Mouse (Mus musculus) neural tube, embryonic 14.5 days (tissue): ENCODE data around the gene Bmp8a. TPM values are rescaled to one million over a fixed set of nuclear protein-coding genes. Genes with fewer than 3 reads are reported as not detected.

Source experiments
- ATAC-seq: fragments of 200-750 bp; cut with Nextera tagmentation; 2 replicates; pipeline ENCODE4 v1.8.0; 2017; ENCODE audit warnings: low read depth, mild to moderate bottlenecking, moderate TSS enrichment, moderate library complexity
- H3K27ac ChIP-seq: fragments of 300-500 bp; sonication (generic); 2 replicates; pipeline ENCODE4 v1.5.1; 2014; ENCODE audit warnings: low read depth, mild to moderate bottlenecking, control low read depth, low read length, moderate library complexity, mixed read lengths
- H3K27me3 ChIP-seq: fragments of 300-500 bp; sonication (generic); 2 replicates; pipeline ENCODE4 v1.6.1; 2014; ENCODE audit warnings: low read length; ENCODE audit not compliant: control insufficient read depth, insufficient read depth
- H3K36me3 ChIP-seq: fragments of 300-500 bp; sonication (generic); 2 replicates; pipeline ENCODE4 v1.6.1; 2014; ENCODE audit warnings: low read length, mixed read lengths; ENCODE audit not compliant: control insufficient read depth, insufficient read depth
- H3K4me1 ChIP-seq: fragments of 300-500 bp; sonication (generic); 2 replicates; pipeline ENCODE4 v1.6.1; 2014; ENCODE audit warnings: low read length; ENCODE audit not compliant: control insufficient read depth, insufficient read depth
- H3K4me2 ChIP-seq: fragments of 300-500 bp; sonication (generic); 2 replicates; pipeline ENCODE4 v1.6.1; 2014; ENCODE audit warnings: mild to moderate bottlenecking, low read depth, low read length, control low read depth
- H3K4me3 ChIP-seq: fragments of 300-500 bp; sonication (generic); 2 replicates; pipeline ENCODE4 v1.5.1; 2014; ENCODE audit warnings: low read depth, low read length, control low read depth, mixed read lengths
- H3K9ac ChIP-seq: fragments of 300-500 bp; sonication (generic); replicated peaks from 2 replicates; pipeline ENCODE4 v1.6.1; 2014; ENCODE audit warnings: low read depth, mild to moderate bottlenecking, control low read depth, low read length, mixed read lengths
- H3K9me3 ChIP-seq: fragments of 300-500 bp; sonication (generic); 2 replicates; pipeline ENCODE4 v1.6.1; 2016; ENCODE audit warnings: low read length; ENCODE audit not compliant: control insufficient read depth
- WGBS: fragments of 180-500 bp; shearing (Covaris S2); extraction: QIAGEN DNeasy Blood & Tissue Kit; methylation state at CpG from one replicate; pipeline ENCODE4 v1.1.7; 2014; 5-methylcytosine and 5-hydroxymethylcytosine counted together
- polyA plus RNA-seq: library from polyadenylated mRNA; unstranded; fragments of >200 nt; fragmentation: Nextera tagmentation; extraction: Ambion mirVana; gene quantifications from 2 replicates; pipeline ENCODE4 v1.2.1, GENCODE M21; 2014

Bmp8a gene
- polyA plus RNA-seq, 1 experiment from 2014 or later, result 0.35 TPM

GRCm38 (mm10) chr4:123360771-123361170, 17.7 kb upstream of the Bmp8a start:
- Histone ChIP-seq H3K27ac (no peak overlapping the region), H3K9ac (no peak overlapping the region), H3K9me3 (no peaks in the 10 kb centered on the region), H3K4me3 (no peak overlapping the region), H3K36me3 (peaks cover 70% of the 10 kb centered on the region), H3K4me1 (no peaks in the 10 kb centered on the region), H3K27me3 (no peaks in the 10 kb centered on the region), H3K4me2 (no peak overlapping the region)
- ATAC-seq, result no peak
- WGBS, result 95% methylated on average over 12 of the region's 12 CpGs

GRCm38 (mm10) chr4:123358613-123359012, 15.6 kb upstream of the Bmp8a start:
- ATAC-seq, result no peak
- no peaks in the 10 kb centered on the region for H3K9me3 ChIP-seq
- peaks cover 70% of the 10 kb centered on the region for H3K36me3 ChIP-seq
- 93% methylated on average over 7 of the region's 7 CpGs for WGBS
- no peak overlapping the region for H3K4me3 ChIP-seq
- H3K9ac ChIP-seq, result no peak overlapping the region
- H3K27me3 ChIP-seq, result no peaks in the 10 kb centered on the region
- no peaks in the 10 kb centered on the region for H3K4me1 ChIP-seq
- H3K4me2 ChIP-seq, result no peak overlapping the region
- H3K27ac ChIP-seq, result no peak overlapping the region

GRCm38 (mm10) chr4:123355941-123356340, 12.9 kb upstream of the Bmp8a start:
- H3K27me3 ChIP-seq, result no peaks in the 10 kb centered on the region
- no peak overlapping the region for H3K9ac ChIP-seq
- H3K27ac ChIP-seq, result no peak overlapping the region
- no peak overlapping the region for H3K4me3 ChIP-seq
- H3K9me3 ChIP-seq, result no peaks in the 10 kb centered on the region
- peaks cover 68% of the 10 kb centered on the region for H3K36me3 ChIP-seq
- WGBS, result 90% methylated on average over 8 of the region's 8 CpGs
- H3K4me2 ChIP-seq, result no peak overlapping the region
- no peak for ATAC-seq
- no peaks in the 10 kb centered on the region for H3K4me1 ChIP-seq

GRCm38 (mm10) chr4:123353271-123353877, 10.3 kb upstream of the Bmp8a start:
- Histone ChIP-seq H3K36me3 (peaks cover 70% of the 10 kb centered on the region), H3K4me2 (no peak overlapping the region), H3K27me3 (no peaks in the 10 kb centered on the region), H3K4me1 (no peaks in the 10 kb centered on the region), H3K27ac (no peak overlapping the region), H3K4me3 (no peak overlapping the region), H3K9me3 (no peaks in the 10 kb centered on the region), H3K9ac (no peak overlapping the region)
- ATAC-seq, result no peak
- 92% methylated on average over 10 of the region's 10 CpGs for WGBS

- ATAC-seq, result no peak
- peaks cover 12% of the 10 kb centered on the region; the same call in 1 of the 2 replicates for H3K4me1 ChIP-seq
- peak overlapping the region; percentile 71 for H3K4me2 ChIP-seq
- H3K4me3 ChIP-seq, result peak overlapping the region; percentile 40; the same call in 1 of the 2 replicates
- H3K36me3 ChIP-seq, result peaks cover 9% of the 10 kb centered on the region; the same call in 1 of the 2 replicates
- H3K27me3 ChIP-seq, result peaks cover 30% of the 10 kb centered on the region
- H3K27ac ChIP-seq, result no peak overlapping the region
- 7% methylated on average over 6 of the region's 6 CpGs for WGBS
- H3K9ac ChIP-seq, result no peak overlapping the region
- no peaks in the 10 kb centered on the region for H3K9me3 ChIP-seq
Measured at GRCm38 (mm10) chr4:123343471-123343789, 378 bp upstream of the Bmp8a start.

GRCm38 (mm10) chr4:123342091-123342641, 886 bp downstream of the Bmp8a start:
- peak; percentile 39 for ATAC-seq
- H3K4me1 ChIP-seq, result peaks cover 12% of the 10 kb centered on the region; the same call in 1 of the 2 replicates
- H3K4me2 ChIP-seq, result peak overlapping the region; percentile 71
- H3K27ac ChIP-seq, result no peak overlapping the region
- 2% methylated on average over 34 of the region's 43 CpGs for WGBS
- H3K4me3 ChIP-seq, result peak overlapping the region; percentile 40
- peak overlapping the region; percentile 22; the same call in 1 of the 2 replicates for H3K9ac ChIP-seq
- H3K36me3 ChIP-seq, result peaks cover 2% of the 10 kb centered on the region; the same call in 1 of the 2 replicates
- H3K9me3 ChIP-seq, result no peaks in the 10 kb centered on the region
- peaks cover 30% of the 10 kb centered on the region for H3K27me3 ChIP-seq

- no peaks in the 10 kb centered on the region for H3K36me3 ChIP-seq
- no peak overlapping the region for H3K4me2 ChIP-seq
- H3K4me3 ChIP-seq, result no peak overlapping the region
- ATAC-seq, result no peak
- H3K4me1 ChIP-seq, result peaks cover 12% of the 10 kb centered on the region; the same call in 1 of the 2 replicates
- no peak overlapping the region for H3K9ac ChIP-seq
- H3K9me3 ChIP-seq, result no peaks in the 10 kb centered on the region
- WGBS, result 75% methylated on average over 5 of the region's 5 CpGs
- H3K27ac ChIP-seq, result no peak overlapping the region
- H3K27me3 ChIP-seq, result peaks cover 30% of the 10 kb centered on the region
Measured at GRCm38 (mm10) chr4:123340232-123340631, 2.8 kb downstream of the Bmp8a start.

- Histone ChIP-seq H3K4me2 (no peak overlapping the region), H3K27me3 (peaks cover 21% of the 10 kb centered on the region), H3K4me3 (no peak overlapping the region), H3K4me1 (0 out of 2 replicates have a peak, but pooled peaks cover 5% of the 10 kb centered on the region), H3K9ac (no peak overlapping the region), H3K36me3 (no peaks in the 10 kb centered on the region), H3K27ac (no peak overlapping the region), H3K9me3 (no peaks in the 10 kb centered on the region)
- ATAC-seq, result no peak
- WGBS, result 71% methylated on average over 4 of the region's 4 CpGs
Measured at GRCm38 (mm10) chr4:123337693-123338092, 5.4 kb downstream of the Bmp8a start.

- Histone ChIP-seq H3K4me3 (no peak overlapping the region), H3K4me2 (no peak overlapping the region), H3K9me3 (no peaks in the 10 kb centered on the region), H3K36me3 (no peaks in the 10 kb centered on the region), H3K4me1 (no peaks in the 10 kb centered on the region), H3K9ac (no peak overlapping the region), H3K27ac (no peak overlapping the region), H3K27me3 (peaks cover 7% of the 10 kb centered on the region)
- 75% methylated on average over 14 of the region's 14 CpGs for WGBS
- no peak for ATAC-seq
Measured at GRCm38 (mm10) chr4:123335796-123336585, 7.1 kb downstream of the Bmp8a start.
